Mouse (Mus musculus): ENCODE data around the gene Elmsan1. TPM values are rescaled to one million over a fixed set of nuclear protein-coding genes. Genes with fewer than 3 reads are reported as not detected.
A peak's percentile ranks its signal among the peaks of the same experiment; 100 is the strongest.

Elmsan1 gene
- total RNA-seq, 2 experiments from 2014 or later = 11.5 to 14.1 TPM

DNA sequence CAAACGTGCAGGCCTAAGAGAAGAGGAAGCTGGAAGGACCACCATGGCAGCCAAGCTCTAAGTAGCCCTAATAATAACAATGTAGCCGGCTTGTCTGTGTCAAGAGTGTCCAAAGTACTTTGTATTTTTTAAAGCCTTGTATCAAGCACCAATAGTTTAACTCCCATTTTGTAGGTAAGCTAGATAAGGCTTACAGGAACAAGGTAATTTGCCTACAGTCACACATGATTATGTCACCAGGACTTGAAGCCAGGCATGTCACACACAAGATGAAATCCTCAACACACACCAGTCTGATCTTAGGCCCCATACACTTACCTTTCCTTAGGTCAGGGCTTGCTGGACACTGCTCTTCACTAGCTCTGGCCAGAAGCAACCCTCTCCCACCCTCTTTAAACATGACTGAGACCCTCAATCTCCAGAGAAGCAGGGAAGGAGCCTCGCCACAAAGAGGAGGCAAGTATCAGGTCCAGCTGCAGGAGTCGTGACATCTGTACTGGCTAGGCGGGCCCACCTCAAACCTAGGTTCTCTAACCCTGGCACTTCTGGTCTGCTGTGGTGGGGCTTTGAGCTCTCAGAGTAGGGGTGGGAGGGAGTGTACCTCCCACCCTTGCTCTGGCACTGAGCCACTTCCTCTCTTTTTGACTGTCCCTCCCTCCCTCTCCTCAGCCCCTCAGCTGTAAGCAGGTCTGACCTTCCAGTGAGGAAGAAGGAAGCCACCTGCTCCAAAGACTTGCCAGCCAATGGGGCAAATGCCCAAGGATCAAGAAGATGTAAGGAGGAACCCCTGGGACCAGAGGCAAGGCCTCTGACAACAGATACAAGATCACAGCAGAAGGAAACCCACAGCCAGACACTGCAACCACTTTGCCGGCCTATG, 41.6 kb downstream of the Elmsan1 start:
- no peak for ATAC-seq (replicated peaks; ENCODE audit: poor library complexity)

DNA sequence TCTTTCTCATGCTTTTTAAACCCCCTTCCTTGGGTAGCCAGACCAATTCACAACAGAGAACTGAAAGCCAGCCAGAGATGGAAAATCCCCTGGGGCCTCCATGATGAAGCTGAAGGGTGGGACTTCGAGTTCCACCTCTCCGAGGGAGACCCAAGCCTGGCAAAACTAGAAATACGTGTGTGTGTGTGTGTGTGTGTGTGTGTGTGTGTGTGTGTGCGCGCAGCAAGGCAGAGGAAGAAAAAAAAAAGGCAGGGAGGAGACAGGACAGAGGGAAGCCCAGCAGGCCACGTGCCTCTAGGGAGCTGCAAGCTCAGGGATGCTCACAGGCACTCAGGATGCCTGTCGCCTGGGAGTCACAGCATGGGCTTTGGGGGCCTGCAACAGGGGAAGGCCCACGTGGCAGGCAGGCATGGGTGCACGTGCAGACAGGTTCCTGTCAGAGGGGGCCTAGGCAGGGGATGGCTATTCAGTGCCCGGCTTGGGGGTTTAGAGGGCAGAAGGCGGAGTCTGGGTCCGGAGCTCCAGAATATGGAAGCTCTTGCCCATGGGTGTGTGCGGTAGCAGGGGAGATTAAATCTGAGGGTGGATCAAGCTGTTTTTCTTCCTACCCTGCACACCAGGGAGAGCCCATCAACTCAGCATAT, 42.4 kb downstream of the Elmsan1 start:
- ATAC-seq (replicated peaks; ENCODE audit: poor library complexity) = peak; percentile 3; the same call in 1 of the 2 replicates

DNA sequence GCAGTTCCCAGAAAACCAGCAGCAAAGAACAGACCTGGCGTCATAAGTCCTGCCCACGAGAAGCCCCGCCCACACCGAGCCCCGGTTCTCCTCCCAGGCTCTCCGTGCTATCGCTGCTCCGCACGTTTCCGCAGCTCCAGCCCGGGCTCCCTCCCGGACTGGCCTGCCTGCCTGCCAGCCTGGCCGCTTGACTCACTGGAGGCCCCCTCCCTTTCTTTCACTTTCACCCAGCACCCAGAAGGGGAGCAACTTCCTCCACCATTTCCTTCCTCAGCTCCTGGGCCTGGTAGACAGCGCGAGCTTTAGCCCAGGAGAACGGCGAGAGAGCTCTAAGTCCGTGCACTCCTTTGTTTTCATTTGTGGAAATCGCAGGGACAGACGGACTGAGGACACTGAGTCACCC, 43.0 kb downstream of the Elmsan1 start:
- ATAC-seq (replicated peaks; ENCODE audit: poor library complexity) = peak; percentile 79

DNA sequence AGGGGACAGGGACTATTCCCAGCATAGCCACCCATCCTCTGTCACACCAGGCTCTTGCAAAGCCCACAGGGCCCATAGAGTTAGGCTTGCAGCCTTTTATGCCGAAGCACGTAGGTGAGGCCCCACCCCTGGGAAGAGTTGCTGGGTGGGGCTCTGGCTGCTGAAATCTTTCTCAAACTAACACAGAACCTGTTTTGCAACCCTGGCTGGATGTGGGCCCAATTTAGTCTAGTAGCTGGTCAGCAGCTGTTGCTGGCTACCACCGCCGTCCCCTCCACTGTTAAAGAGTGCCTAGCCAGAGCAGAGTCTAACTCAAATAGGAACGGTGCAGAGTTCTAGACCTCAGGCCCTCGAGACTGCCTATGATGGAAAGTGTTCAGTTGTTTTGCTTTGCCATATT, 43.8 kb downstream of the Elmsan1 start:
- peak; percentile 8; the same call in 1 of the 2 replicates for ATAC-seq (replicated peaks; ENCODE audit: poor library complexity)

DNA sequence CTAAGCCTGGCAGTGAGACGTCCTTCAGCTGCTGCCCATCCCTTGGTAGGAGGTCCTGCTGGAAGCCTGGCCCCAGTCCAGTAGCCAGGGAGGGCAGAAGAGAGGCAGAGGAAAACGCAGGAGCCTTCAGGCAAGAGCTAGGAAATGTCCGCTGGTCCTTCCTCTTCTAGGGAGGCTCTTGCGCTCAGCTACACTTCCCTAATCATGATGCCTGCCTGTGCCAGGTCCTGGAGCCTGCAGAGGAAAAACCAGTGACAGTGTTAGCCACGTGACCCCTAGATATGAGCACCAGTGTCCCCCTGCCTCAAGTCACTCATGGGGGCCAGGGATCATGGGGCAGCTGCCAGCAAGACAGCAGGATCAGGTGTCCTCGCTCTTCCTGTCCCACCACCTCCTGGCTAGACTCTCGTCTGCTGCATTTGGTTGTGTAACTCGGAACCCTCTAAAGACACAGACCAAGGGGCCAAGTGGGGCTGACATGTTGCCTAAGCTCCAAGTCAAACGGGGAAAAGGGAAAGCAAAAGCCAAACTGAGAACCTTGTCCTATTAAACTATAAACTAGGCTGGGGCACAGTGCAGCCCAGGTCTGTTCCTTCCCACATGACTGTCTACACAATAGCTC, 44.4 kb downstream of the Elmsan1 start:
- ATAC-seq (replicated peaks; ENCODE audit: poor library complexity) = peak; percentile 16

DNA sequence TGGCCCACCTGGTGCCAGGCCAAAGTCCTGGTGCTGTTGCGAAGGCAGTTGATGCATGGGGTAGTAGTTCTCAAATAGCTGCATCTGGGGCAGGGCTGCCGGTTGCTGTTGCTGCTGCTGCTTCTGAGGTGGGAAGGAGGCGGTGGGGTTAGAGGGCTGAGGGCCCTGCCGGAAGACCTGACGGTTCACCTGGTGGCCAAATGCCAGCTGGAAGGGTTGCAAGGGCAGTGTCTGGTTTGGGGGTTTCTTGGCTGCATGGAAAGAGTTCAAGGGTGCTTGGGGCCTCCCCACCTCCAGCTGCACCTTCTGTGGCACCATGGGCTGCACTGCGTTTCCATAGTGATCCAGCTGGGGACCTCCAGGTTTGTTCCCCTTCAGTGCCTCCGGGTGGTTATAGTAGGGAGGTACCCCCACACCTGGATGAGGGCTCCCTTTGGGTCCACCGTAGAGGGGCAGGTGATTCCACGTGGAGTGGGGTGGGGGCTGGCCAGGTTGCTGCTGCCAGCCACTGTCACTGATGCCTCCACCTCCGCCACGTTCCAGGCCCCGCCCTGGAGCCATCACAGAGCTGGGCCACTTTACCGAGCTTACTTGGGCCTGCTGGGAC, 45.3 kb downstream of the Elmsan1 start:
- no peak for ATAC-seq (replicated peaks; ENCODE audit: poor library complexity)

GRCm38 (mm10) chr12:84172862-84173261, 45.8 kb downstream of the Elmsan1 start:
- no peak for ATAC-seq (replicated peaks; ENCODE audit: poor library complexity)

- no peak for ATAC-seq (replicated peaks; ENCODE audit: poor library complexity)
Measured at GRCm38 (mm10) chr12:84172216-84172615, 46.5 kb downstream of the Elmsan1 start.

DNA sequence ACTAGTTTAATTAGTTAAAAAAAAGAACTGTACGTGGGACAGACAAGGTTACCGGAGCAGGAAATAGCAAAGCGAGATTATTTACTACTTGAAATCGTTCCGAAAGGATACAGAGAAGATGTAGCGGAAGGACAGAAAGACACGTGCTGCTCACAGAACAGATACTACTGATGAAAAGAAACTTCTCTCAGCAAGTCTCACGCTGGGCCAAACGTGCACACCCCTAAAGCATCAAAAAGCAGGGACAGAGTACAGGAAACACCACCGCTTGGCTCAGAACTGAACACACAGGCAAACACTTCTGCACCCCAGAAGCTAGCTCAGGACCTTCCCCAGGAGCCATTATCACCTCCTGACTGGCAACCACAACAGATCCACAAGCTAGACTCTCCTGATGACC, 48.1 kb downstream of the Elmsan1 start:
- no peak for ATAC-seq (replicated peaks; ENCODE audit: poor library complexity)

GRCm38 (mm10) chr12:84165631-84166373, 52.9 kb downstream of the Elmsan1 start:
- no peak for ATAC-seq (replicated peaks; ENCODE audit: poor library complexity)

DNA sequence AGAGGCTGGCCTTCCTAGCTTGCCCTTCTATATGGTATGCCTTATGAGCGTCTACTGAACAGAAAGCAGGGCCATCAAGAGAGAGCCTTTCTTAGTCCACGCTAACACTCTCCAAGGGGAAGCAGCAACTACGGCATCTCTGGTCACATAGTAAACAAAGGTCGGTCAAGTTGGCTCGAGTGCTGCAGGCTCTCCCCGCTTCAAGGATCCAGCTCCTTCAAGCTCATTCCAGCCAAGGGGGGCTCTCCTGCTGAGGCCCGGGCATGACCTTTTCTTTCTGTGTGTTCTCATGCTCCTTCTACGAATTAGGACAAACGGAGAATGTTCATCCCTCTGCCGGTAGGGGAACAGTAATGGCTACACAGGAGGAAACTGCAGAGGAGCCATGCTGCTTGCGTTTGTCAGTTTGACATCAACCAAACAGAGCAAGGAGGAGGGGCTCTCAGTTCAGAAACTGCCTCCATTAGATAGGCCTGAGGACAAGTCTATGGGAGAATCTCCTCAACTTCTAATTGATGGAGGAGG, 55.0 kb downstream of the Elmsan1 start:
- no peak for ATAC-seq (replicated peaks; ENCODE audit: poor library complexity)

GRCm38 (mm10) chr12:84163133-84163532, 55.5 kb downstream of the Elmsan1 start:
- peak; percentile 89 for ATAC-seq (replicated peaks; ENCODE audit: poor library complexity)

- ATAC-seq (replicated peaks; ENCODE audit: poor library complexity) = peak; percentile 65
Measured at GRCm38 (mm10) chr12:84161616-84162433, 56.9 kb downstream of the Elmsan1 start.

DNA sequence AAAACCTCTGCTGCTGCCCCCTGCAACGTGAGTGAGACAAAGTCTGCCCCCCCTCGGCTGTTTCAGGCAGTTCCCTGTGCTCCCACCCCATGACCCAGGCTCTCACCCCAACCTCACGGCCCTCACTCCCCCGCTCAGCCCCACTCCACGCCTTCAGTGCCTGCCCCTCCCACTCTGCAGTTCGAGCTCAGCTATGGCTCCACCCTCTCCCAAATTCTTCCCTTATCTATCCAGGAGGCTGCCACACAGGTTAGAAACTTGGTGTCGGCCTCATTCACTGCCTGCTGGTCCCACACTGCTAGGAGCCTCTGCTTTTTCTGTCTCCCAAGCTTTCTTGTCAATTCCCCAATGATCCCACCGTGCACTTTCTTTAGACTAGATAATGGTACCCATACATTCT, 57.6 kb downstream of the Elmsan1 start:
- peak; percentile 26; the same call in 1 of the 2 replicates for ATAC-seq (replicated peaks; ENCODE audit: poor library complexity)

DNA sequence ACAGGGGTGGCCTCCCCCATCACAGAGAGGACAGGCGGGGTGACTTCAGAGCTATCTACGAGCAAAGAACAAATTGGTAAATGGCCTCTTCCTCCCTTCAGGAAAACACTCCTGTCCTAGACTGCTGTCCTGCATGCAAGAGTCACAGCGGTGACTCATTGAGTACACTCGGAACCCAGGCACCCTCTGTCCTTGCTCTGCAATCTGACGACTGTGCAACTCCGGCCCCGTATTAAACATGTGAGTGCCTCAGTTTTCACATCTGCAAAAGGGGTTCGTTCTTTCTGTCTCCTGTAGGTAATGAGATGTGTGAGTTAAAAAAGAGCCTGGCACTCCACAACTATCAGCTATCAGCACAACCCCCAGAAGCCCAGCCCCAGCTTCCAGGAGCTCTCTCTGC, 58.2 kb downstream of the Elmsan1 start:
- no peak for ATAC-seq (replicated peaks; ENCODE audit: poor library complexity)

- ATAC-seq (replicated peaks; ENCODE audit: poor library complexity) = no peak
Measured at GRCm38 (mm10) chr12:84158156-84158555, 60.5 kb downstream of the Elmsan1 start.

DNA sequence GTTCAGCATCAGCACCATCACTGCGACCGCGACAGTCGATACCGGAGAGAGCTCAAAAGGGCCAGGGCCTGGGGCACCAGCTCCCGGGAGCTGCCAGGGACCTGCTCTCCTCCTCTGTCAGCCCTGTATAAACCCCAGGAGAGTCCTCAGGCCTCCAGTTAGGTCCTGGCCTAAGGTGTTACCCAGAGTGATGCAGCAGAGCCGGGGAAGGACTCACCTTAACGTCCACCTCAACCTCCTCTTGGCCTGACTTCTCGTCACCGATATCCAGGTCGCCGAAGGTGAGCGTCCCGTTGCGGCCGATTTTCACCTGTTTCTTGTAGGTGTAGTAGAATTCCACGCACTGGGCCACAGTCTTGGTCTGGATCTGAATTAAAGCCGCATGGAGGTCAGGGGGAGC, 62.5 kb downstream of the Elmsan1 start:
- ATAC-seq (replicated peaks; ENCODE audit: poor library complexity) = no peak

DNA sequence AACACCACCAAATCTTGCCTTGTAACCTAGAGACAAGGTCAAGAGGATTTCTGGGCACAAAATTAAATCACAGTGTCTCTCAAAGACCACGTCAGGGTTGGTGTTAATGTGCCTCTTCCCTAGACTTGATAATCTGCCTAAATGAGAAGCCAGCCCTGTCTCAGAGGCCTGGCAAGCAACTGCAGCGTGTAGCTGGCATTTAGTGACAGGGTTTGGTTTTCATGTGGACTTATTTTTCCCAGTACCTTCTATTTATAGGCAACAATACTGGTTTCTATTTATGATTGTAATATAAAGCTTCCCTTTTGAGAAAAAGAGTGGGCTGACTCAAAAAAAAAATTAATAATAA, 63.2 kb downstream of the Elmsan1 start:
- no peak for ATAC-seq (replicated peaks; ENCODE audit: poor library complexity)

- no peak for ATAC-seq (replicated peaks; ENCODE audit: poor library complexity)
Measured at GRCm38 (mm10) chr12:84154786-84155522, 63.7 kb downstream of the Elmsan1 start.

All from megakaryocyte progenitor cell, adult 5-6 weeks (primary cell).